Mouse (Mus musculus) erythroid progenitor cell, adult 5-6 weeks (primary cell): ENCODE measurements around the gene Armc10. TPM values are rescaled to one million over a fixed set of nuclear protein-coding genes. Genes with fewer than 3 reads are reported as not detected.
"Not testable (repeated sequence)": the region's sequence is repeated elsewhere in the genome, so short reads cannot be mapped to it uniquely, and the experiment has no call there.

Source experiments
- ATAC-seq: replicated peaks from 2 replicates; pipeline ENCODE4 v1.8.0; 2016; ENCODE audit warnings: moderate number of reproducible peaks, mild to moderate bottlenecking, moderate TSS enrichment, inconsistent platforms; ENCODE audit not compliant: poor library complexity, low FRiP score, severe bottlenecking
- total RNA-seq, 2 experiments: library from RNA; stranded (forward) in 1 of 2; stranded (reverse) in 1 of 2; fragments of 150-400 nt in 1 of 2; fragments of 186-747, 209-891 nt in 1 of 2; gene quantifications; 2 replicates each; pipeline versions ENCODE4 v1.2.3 to v1.2.4; 2015 to 2017; ENCODE audit warnings: low replicate concordance in 2 of 2

Armc10 gene
- total RNA-seq, 2 experiments from 2014 or later = 4.6 to 5.9 TPM

- ATAC-seq = peak; percentile 96
These were observed 55.9 kb downstream of the Armc10 start, which contains the start of gene Napepld for GRCm38 (mm10) chr5:21701351-21702008. Gene Napepld, minus strand, starts transcription at chr5:21701396.

GRCm38 (mm10) chr5:21702009-21702364, 56.4 kb downstream of the Armc10 start:
- ATAC-seq = no peak

- no peak for ATAC-seq
These were observed 57.4 kb downstream of the Armc10 start for GRCm38 (mm10) chr5:21702873-21703475.

GRCm38 (mm10) chr5:21703708-21704107, 58.1 kb downstream of the Armc10 start:
- no peak for ATAC-seq

GRCm38 (mm10) chr5:21706546-21706945, 60.9 kb downstream of the Armc10 start:
- no peak for ATAC-seq

- not testable (repeated sequence) for ATAC-seq
These were observed 62.4 kb downstream of the Armc10 start for GRCm38 (mm10) chr5:21708011-21708410.

Other genes starting within 250 kb of the Armc10 start
- not detected in 2 replicates for gene Ccdc146, start 221.1 kb upstream of the Armc10 start, total RNA-seq (2015; ENCODE audit: low replicate concordance)
- not detected in 2 replicates for gene Ccdc146, start 221.1 kb upstream of the Armc10 start, total RNA-seq (2017; ENCODE audit: low replicate concordance)
- gene Fam185a, start 220.9 kb upstream of the Armc10 start, total RNA-seq (2015; ENCODE audit: low replicate concordance) = 0.72 and 1.3 TPM in 2 replicates
- gene Fam185a, start 220.9 kb upstream of the Armc10 start, total RNA-seq (2017; ENCODE audit: low replicate concordance) = 0.90 and 2.6 TPM in 2 replicates
- not detected in 2 replicates for gene Lrrc17, start 102.3 kb upstream of the Armc10 start, total RNA-seq (2015; ENCODE audit: low replicate concordance)
- gene Lrrc17, start 102.3 kb upstream of the Armc10 start, total RNA-seq (2017; ENCODE audit: low replicate concordance) = not detected in 2 replicates
- gene Fbxl13, start 179 bp upstream of the Armc10 start, total RNA-seq (2015; ENCODE audit: low replicate concordance) = not detected in 2 replicates
- gene Fbxl13, start 179 bp upstream of the Armc10 start, total RNA-seq (2017; ENCODE audit: low replicate concordance) = not detected in 2 replicates
- 1.4 and 1.7 TPM in 2 replicates for gene Napepld, start 55.6 kb downstream of the Armc10 start, total RNA-seq (2015; ENCODE audit: low replicate concordance)
- 1.4 TPM in 1 of 2 replicates, not detected in the other for gene Napepld, start 55.6 kb downstream of the Armc10 start, total RNA-seq (2017; ENCODE audit: low replicate concordance)
- 32.7 and 72.4 TPM in 2 replicates for gene Pmpcb, start 91.3 kb downstream of the Armc10 start, total RNA-seq (2015; ENCODE audit: low replicate concordance)
- 56.0 and 71.2 TPM in 2 replicates for gene Pmpcb, start 91.3 kb downstream of the Armc10 start, total RNA-seq (2017; ENCODE audit: low replicate concordance)
- gene Dnajc2, start 139.4 kb downstream of the Armc10 start, total RNA-seq (2015; ENCODE audit: low replicate concordance) = 10.5 and 23.9 TPM in 2 replicates
- 13.3 and 18.6 TPM in 2 replicates for gene Dnajc2, start 139.4 kb downstream of the Armc10 start, total RNA-seq (2017; ENCODE audit: low replicate concordance)
- gene Psmc2, start 139.5 kb downstream of the Armc10 start, total RNA-seq (2015; ENCODE audit: low replicate concordance) = 67.4 and 108 TPM in 2 replicates
- 41.2 and 51.7 TPM in 2 replicates for gene Psmc2, start 139.5 kb downstream of the Armc10 start, total RNA-seq (2017; ENCODE audit: low replicate concordance)
- not detected in 2 replicates for gene Slc26a5, start 219.8 kb downstream of the Armc10 start, total RNA-seq (2015; ENCODE audit: low replicate concordance)
- gene Slc26a5, start 219.8 kb downstream of the Armc10 start, total RNA-seq (2017; ENCODE audit: low replicate concordance) = not detected in 2 replicates